Mouse (Mus musculus) cortical plate, adult 2 months (tissue): Measurements from ENCODE around the gene Zc3h18.

ENCODE experiments used
- CTCF ChIP-seq: fragments of 200-500 bp; IDR thresholded peaks from 2 replicates; pipeline ENCODE4 v1.5.1; 2011; ENCODE audit warnings: mild to moderate bottlenecking, control low read depth, low read length; ENCODE audit not compliant: insufficient read depth; ENCODE audit errors: extremely low read depth
- POLR2A ChIP-seq: fragments of 200-500 bp; IDR thresholded peaks from 2 replicates; pipeline ENCODE4 v1.6.1; 2011; ENCODE audit warnings: mild to moderate bottlenecking, low read length, control low read depth; ENCODE audit not compliant: insufficient read depth; ENCODE audit errors: extremely low read depth

DNA sequence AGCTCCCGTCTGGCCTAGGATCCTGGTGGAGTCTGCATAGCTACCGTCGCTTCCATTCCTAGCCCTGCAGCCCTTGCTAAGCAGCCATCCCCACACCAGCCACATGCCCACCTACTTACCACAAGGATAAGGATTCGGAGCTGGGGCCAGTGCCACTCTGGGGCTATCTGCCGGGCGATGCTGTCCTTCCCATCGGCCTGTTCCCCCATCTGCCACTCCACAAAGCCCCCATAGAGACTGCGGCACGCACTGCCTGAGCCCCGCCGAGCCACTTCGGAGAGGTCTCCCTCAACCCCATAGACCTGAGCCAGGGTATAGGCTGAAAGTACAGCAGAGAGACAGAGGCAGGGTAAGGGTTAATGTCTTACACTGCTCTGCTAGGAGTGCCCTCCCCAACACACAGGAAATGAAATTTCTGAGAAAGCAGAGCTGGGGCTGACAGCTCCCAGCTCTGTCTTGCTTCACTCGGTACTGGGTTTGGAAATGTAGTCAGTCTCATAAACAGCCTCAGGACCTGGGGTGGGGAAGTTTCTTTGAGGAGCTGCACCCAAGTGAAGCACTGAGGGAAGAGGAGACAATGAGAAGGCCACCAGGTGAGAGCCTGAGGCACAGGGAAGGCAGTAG, 61.4 kb downstream of the Zc3h18 start:
- TF ChIP-seq POLR2A (no peak), CTCF (no peak)
